Mouse (Mus musculus) C2C12 (cell line): ENCODE results near the gene Tmem256.

Source experiments
- CEBPB ChIP-seq: IDR thresholded peaks from one replicate; pipeline ENCODE4 v1.6.1; 2011; ENCODE audit warnings: low read depth, mild to moderate bottlenecking, control low read depth, moderate library complexity
- CTCF ChIP-seq: IDR thresholded peaks from one replicate; pipeline ENCODE4 v1.5.1; 2011; ENCODE audit not compliant: control insufficient read depth, insufficient read depth, insufficient read length
- MAX ChIP-seq: IDR thresholded peaks from one replicate; pipeline ENCODE4 v1.6.1; 2011; ENCODE audit warnings: mild to moderate bottlenecking, control low read depth
- MYOD1 ChIP-seq: IDR thresholded peaks from one replicate; pipeline ENCODE4 v1.6.1; 2011; ENCODE audit warnings: low read depth; ENCODE audit not compliant: control insufficient read depth, insufficient read length
- MYOG ChIP-seq: IDR thresholded peaks from one replicate; pipeline ENCODE4 v1.6.1; 2011; ENCODE audit not compliant: control insufficient read depth, insufficient read length; ENCODE audit errors: extremely low read depth
- USF1 ChIP-seq: IDR thresholded peaks from one replicate; pipeline ENCODE4 v1.6.1; 2011; ENCODE audit warnings: low read depth, mild to moderate bottlenecking, control low read depth, moderate library complexity

DNA sequence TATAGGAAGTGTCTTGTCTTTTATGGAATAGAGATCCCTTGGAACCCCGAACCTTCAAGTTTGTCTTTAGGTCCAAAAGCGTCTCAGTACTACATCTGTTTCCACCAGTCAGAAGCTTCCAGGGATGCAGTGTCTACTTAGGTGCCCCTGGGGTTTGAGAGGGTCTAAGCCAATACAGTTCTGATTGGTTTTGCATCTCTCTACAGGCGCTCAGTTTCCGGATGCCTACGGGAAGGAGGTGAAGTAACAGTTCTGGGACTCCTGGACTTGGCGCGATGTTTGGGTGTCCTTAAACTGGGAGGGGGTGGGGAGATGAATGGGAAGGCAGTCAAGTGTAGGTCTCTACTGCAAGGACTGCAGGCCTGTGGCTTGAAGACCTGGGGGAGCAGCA is 395 bp downstream of the Tmem256 start:
- TF ChIP-seq CTCF: no peak
- no peak for TF ChIP-seq USF1
- TF ChIP-seq MAX: no peak
- TF ChIP-seq MYOD1: no peak
- TF ChIP-seq MYOG: no peak
- TF ChIP-seq CEBPB: no peak
